Mouse (Mus musculus) monocyte, adult 5-6 weeks (primary cell): ENCODE data around the gene Efcab8. TPM values are rescaled to one million over a fixed set of nuclear protein-coding genes. Genes with fewer than 3 reads are reported as not detected.
"Not testable (repeated sequence)": the region's sequence is repeated elsewhere in the genome, so short reads cannot be mapped to it uniquely, and the experiment has no call there.

Source experiments
- ATAC-seq: fragments of 153-309, 156-312 bp; replicated peaks from 2 replicates; pipeline ENCODE4 v1.8.0; 2017; ENCODE audit warnings: mild to moderate bottlenecking; ENCODE audit not compliant: low TSS enrichment, insufficient number of reproducible peaks, severe bottlenecking, poor library complexity, low FRiP score
- total RNA-seq: library from RNA; stranded (forward); fragments of 200-1000, 200-491, 200-594 nt; gene quantifications from 3 replicates; pipeline ENCODE4 v1.2.3, GENCODE M21; 2017

Efcab8 gene
- total RNA-seq, 1 experiment from 2014 or later, result not detected

DNA sequence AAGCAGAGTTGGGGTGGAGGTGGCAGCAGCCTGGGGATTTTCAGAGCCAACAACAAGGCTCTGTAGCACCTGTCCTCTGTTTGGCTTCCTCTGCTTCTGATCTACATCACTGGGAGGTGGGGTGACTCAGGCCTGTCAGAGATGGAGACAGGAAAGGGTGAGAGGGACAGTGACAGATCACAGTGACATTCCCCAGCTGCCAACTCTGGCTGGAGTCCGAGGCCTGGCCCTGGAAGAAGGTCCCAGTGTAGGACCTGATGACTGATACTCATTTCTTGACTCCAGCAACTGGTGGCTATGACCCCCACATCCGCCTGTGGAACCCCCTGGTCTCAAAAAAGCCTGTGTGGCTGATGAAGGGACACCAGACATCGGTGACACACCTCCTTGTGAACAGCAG, 30.2 kb downstream of the Efcab8 start:
- ATAC-seq, result no peak

DNA sequence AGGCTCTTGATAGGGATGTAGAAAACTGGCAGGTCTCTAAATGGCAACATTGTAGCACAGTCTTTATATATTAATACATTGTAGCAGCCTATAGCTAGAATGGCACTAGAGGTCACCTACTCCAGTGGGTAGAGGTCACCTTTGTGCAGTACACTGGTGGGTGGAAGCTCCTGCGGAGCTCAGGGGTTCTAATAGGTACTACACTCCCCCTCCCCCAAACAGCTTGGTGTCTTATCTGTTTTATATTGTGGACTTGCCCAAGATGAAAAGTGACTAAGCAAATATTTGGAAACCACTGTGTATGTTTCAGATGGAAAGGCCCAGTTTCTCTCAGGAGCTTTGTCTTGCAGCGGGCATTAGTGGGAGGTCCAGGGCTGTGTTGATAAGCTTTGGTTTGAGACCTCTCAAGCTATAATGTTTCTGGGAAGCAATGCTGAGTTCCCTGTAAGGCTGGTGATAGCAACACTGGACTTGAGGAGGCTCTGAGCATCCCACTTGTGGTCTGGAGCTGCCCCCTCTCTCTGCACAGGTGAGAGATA, 42.3 kb downstream of the Efcab8 start:
- no peak for ATAC-seq

DNA sequence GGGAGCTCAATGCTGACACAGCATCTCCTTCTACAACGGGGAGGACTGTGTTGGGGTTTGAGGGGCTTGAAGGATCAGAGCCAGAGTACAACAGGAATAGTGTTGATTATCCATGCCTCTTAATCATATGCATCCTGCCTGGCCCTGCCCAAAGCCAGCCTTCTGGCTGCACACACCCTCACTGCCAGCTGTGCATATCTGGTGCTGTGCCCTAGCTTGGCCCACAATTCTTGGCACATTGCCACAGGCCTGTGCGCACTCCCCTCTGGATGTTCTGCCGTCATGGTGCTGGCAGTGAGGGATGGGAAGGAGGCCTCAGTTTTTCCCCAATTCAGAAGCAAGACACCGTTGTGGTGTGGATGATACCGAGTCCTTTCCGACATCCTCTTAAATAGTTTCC, 44.9 kb downstream of the Efcab8 start:
- no peak for ATAC-seq

DNA sequence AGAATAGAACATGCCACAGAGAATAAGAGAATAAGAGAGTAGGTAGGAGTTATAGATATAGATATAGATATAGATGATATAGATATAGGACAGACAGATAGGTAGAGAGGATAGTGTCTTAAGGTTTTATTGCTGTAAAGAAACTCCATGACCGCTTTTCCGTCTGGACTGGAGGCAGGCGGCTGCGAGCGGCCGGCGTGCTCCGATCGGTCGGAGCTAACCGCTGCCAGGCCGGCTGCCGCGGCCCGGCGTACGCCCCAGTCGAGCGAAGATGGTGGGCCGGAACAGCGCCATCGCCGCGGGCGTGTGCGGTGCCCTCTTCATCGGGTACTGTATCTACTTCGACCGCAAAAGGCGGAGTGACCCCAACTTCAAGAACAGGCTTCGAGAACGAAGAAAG, 46.2 kb downstream of the Efcab8 start:
- not testable (repeated sequence) for ATAC-seq

DNA sequence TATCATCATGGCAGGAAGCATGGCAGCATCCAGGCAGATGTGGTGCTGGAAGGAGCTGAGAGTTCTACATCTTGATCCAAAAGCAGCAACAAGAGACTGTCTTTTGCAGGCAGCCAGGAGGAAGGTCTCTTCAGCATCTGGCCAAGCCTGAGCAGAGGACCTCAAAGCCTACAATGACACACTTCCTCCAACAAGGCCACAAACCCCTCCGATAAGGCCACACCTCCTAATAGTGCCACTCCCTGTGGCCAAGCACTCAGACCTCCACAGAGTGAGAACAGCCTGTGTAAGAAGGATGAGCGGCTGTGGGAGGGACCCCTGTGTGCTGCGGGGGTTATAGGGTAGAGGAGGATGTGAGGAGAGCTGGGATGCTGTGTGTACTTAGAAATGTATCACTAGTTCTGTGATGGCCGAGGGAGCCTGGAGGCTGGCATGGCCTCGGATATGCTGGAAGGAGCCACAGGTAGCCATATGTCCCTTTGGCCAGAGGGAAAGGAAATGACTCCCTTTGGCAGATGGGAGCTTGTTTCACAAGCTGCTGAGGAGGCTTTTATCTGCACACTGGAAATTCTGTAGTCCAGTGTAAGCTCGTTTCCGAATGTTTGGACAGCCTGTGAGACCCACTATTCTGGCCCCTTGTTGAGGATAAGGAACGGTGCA, 47.6 kb downstream of the Efcab8 start:
- ATAC-seq, result no peak

DNA sequence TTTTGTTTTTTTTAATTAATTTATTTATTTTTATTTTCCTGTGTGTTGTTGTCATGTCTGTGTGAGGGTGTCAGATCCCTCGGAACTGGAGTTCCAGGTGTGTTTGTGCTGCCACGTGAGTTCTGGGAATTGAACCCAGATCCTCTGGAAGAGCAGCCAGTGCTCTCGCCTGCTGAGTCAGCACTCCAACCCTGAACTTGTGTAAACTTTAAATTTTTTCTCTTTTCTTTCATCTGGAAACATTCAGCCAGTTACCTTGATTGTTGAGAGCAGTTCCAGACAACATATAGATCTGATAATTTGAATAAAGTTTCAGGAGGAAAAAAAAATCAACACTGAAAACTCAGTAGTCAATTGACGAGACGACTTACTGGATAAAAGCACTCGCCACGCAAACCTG, 49.0 kb downstream of the Efcab8 start:
- no peak for ATAC-seq

DNA sequence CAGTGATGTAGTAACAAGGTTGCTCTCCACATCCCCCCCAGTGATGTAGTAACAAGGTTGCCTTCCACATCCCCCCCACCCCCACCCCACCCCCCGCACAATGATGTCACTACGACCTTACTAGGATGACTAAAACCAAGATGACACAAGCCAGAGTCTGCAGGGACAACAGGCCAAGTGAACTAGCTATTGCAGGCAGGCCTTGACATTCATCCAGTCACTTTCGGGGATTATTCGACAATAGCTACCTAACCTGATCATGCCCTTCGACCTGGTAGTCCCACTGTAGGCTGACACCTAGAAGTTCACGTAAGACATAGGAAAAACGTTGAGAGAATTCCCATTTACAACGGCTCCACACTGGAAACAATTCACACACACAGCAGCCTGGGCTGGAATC, 53.6 kb downstream of the Efcab8 start:
- no peak for ATAC-seq

DNA sequence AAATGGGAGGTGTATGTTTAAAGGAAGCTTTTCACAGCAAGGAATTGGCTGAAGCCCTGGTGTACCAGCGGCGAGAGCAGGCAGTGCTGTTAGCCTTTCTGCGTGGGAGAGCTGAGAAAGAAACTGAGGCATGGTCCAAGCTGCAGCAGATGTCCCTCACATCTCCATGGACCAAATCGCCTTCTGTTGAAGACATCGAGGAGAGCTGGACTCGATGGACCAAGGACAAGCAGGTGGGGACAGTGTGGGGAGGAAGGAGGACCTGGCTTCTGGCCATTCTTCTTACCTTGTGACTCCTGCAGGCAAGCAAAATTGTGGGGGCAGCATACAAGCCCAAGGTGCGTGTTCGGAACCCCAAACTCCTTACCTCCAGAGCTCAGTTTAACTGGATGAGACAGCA, 63.1 kb downstream of the Efcab8 start:
- no peak for ATAC-seq

DNA sequence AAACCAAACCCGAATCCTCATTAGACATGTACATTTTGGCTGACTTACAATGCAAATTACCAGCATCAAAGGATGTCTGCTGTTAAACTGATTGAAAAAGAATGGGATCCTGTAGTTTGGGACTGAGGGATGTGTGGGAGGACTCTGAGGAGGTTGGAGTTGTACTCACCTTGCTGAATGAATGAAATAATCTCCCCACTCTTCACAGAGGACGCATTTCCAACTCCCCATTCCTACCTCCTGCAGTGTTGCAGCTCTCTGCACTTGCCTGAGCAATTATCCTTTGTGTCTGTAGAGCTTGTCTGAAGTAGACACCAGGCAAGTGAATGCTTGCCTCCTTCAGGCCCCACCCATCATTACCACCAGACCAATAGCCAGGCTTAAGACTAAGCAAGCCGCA, 68.7 kb downstream of the Efcab8 start:
- no peak for ATAC-seq

DNA sequence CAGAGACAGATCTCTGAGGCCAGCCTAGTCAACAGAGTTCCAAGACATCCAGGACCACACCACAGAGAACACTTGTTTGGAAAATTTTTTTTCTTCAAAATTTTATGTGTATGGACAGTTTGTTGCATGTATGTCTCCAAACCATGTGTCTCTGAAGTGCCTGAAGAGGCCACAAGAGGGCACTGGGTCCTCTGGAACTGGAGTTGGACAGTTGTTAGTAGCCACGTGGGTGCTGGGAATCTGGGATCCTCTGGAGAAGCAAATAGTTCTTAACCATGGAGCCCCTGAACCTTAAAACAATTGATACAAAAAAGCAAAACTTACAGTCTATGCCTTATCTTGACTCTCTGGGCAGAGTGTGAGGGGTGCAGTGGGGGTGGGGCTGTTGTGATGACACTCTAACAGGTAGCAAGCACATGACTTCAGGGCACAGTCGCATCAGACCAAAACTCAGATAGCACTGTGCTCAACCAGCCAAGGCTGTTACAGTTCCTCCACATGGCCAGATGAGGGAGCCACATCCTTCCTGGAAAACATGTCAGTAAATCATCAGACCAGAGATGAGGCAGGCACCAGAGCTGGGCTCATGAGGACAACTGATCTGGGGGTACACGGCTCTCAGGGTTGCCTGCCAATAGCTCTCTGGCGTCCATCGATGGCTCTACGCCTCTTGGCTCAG, 70.8 kb downstream of the Efcab8 start:
- ATAC-seq, result no peak

DNA sequence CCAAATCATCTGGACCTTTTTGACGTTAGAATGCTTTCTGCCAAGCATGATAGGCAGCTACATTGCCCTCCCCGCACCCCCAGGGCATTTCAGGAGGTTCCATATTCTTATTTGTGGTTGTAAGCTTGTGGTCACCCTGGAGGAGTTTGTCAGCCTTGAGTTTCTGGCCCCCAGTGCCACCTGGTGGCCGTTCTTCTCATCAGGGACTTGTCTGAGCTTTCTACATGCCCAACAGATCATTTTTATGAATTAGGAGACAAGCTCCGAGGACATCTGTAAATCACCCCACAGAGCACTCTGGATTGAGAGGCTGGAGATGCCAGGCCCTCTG, 71.3 kb downstream of the Efcab8 start:
- ATAC-seq, result no peak

DNA sequence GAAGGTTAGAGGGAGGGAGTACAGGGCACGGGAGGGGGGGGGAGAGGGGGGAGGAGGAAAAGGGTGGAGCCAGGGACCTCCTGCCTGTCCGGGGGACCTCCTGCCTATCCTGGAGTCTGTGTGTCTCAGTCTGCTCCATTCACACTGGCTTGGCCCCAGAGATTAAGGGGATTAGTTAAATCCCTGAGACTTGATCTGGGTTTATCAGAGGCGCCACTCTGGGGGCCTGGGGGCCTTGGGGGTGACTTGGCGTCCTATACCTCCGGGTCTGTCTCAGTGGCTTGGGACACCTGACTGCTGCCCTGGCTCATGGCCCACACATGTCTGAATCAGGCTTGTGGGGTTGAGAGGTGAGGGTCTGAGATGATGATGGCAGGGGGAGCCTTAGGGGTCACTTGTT, 73.8 kb downstream of the Efcab8 start:
- no peak for ATAC-seq

DNA sequence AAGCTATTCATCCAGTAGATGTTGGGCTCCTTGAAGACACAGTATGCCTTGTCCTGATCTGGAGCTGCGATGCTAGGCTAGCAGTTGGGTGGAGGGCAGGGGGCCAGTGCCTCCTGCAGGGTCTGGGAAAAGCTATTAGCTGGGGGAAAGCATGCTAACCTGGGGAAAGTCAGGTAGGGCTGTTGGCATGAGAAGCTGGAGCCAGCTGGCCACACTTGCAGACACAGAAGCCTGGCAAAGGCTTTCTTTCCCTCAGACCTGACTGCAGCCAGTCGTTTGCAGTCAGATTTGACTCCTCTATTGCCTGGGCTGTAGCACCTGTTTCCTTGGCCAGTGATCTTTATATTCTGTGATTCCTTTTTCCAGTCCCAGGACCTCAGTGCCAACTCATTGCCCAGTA, 79.8 kb downstream of the Efcab8 start:
- no peak for ATAC-seq

DNA sequence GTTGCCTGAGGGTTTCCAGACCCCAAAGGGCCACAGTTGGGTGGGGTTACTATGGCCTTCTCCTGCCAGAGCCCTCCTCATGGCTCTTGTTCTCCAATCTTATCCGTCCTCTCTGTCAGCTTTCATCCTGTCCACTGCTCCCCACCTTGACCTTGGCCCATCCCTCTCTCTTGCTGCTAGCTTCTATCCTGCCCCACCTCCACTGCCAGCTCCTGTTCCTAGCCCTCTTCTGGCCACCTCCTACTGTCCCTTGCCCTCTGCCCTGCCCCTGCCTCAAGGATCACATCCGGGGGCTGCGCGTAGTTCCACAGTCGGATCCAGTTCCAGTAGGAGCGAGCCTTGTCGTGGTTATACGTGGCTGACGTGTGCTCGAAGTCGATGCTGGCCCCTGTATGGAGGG, 80.6 kb downstream of the Efcab8 start:
- no peak for ATAC-seq

DNA sequence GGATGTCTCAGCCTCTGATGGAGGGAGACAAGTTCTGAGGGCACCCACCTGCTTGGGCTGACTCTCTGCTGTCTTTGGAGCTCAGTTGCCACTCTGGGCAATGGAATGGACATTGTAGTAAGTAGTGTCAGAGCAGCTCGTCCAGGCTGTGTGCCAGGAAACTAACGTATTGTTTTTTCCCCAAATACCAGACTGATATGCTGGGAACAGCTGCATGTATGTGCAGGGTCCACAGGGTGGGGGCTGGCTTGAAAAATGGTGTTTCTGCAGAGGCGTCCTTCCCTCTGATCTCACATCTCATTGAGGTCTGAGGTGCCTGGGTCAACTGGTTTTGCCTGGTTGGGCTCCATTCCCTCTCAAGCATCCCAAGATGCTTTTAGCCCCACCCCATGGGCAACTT, 81.0 kb downstream of the Efcab8 start:
- ATAC-seq, result no peak

DNA sequence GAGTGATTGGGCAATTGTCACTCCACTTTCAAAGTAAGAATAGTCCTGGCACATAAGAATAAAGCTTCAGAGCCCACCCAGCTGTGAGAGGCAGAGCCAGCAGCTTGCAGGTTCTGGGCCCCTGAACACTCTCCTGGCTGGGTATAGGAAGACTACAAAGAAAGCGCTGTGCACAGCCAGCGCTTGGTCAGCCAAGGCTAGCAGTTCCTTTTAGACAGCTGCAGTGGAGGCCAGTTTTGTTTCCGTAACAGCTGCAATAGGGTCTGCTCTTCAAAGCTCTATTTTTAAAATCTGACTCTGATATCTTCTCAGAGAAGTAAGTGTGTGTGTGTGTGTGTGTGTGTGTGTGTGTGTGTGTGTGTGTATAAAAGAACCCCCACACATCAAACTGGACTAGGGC, 82.2 kb downstream of the Efcab8 start:
- ATAC-seq, result no peak

DNA sequence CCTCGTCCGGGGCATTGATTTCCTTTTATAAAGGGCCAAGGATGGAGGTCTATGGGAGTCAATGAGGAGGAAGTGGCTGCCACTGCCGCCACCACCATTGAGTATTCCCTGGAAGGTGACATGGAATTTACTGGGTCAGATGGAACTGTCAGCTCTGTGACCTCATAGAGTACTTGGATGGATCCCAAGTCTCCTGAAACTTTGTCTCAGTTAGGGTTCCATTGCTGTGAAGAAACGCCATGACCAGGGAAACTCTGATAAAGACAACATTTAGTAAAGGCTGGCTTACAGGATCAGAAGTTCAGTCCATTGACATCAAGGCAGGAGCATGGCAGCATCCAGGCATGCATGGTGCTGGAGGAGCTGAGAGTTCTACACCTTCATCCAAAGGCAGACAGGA, 91.3 kb downstream of the Efcab8 start, which contains the start of gene Sun5:
Sun5 (minus strand) TSS at position 101 of the 400 bp plus-strand sequence.
- ATAC-seq, result no peak

DNA sequence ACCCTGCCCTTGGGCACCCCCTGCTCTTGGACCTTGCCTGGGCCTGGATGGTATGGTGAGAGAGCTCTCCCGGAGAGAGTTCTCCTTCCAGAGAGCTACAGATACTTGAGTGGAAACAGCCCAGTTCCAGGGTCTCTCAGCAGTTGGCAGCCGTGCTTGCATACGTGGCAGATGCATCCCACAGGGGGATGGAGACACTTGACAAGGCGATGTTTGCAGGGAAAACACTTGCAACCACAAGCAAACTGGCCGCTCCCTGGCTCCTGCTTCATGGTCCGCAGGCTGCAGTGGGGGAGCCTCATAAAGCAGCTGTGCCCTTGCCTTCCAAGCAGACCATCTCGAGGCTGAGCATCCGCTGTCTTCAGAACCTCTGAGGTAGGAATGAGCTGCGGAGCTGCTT, 95.0 kb downstream of the Efcab8 start, which contains the start of gene Bpifb2:
Bpifb2 (plus strand) TSS at position 301 of the 400 bp plus-strand sequence.
- no peak for ATAC-seq
